Mouse (Mus musculus) thymus, adult 2 months (tissue): ENCODE measurements around the gene Usp37.

Experiments used
- CTCF ChIP-seq: fragments of 200-500 bp; IDR thresholded peaks from 2 replicates; pipeline ENCODE4 v1.5.1; 2012; ENCODE audit warnings: mild to moderate bottlenecking, control low read depth, low read length, moderate library complexity, borderline replicate concordance; ENCODE audit not compliant: control insufficient read depth, poor library complexity, insufficient read depth; ENCODE audit errors: extremely low read depth
- POLR2A ChIP-seq: fragments of 200-500 bp; IDR thresholded peaks from 2 replicates; pipeline ENCODE4 v1.6.1; 2012; ENCODE audit warnings: mild to moderate bottlenecking, low read length, control low read depth, moderate library complexity; ENCODE audit not compliant: control insufficient read depth, poor library complexity, insufficient read depth; ENCODE audit errors: extremely low read depth

DNA sequence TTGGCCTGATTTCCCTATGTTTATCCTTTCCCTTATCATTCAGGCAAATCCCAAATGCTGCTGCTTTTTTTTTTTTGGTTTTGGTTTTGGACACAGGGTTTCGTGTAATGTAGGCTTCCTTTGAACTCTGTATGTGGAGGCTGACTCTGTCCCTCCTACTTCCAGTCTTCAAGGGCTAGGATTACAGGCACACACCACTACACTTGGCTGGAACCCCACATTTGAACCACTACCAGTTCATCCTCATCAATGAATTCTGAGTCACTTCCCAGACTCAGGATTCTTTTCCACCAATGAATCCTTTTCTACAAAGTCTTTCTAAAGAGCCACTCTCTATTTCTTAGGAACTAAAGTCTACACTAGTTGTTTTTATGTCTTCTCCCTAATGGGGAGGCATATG is 43.0 kb downstream of the Usp37 start:
- TF ChIP-seq CTCF, result no peak
- TF ChIP-seq POLR2A, result no peak
